Mouse (Mus musculus) stomach, postnatal 0 days (tissue): ENCODE results near the gene Sox13. TPM values are rescaled to one million over a fixed set of nuclear protein-coding genes. Genes with fewer than 3 reads are reported as not detected.

Experiments used
- ATAC-seq: fragments of 200-750 bp; cut with Nextera tagmentation; 2 replicates; pipeline ENCODE4 v1.8.0; 2017; ENCODE audit not compliant: low FRiP score, low TSS enrichment
- DNase-seq: peaks from one replicate; pipeline ENCODE4 v3.0.0-alpha.2; 2016; ENCODE audit warnings: low spot score
- H3K27ac ChIP-seq: fragments of 300-500 bp; sonication (generic); replicated peaks from 2 replicates; pipeline ENCODE4 v1.5.1; 2014; ENCODE audit warnings: mild to moderate bottlenecking, control low read depth
- H3K27me3 ChIP-seq: fragments of 300-500 bp; sonication (generic); 2 replicates; pipeline ENCODE4 v1.6.1; 2014; ENCODE audit warnings: low read length; ENCODE audit not compliant: control insufficient read depth, insufficient read depth
- H3K36me3 ChIP-seq: fragments of 300-500 bp; sonication (generic); 2 replicates; pipeline ENCODE4 v1.6.1; 2014; ENCODE audit warnings: low read length, mixed read lengths; ENCODE audit not compliant: control insufficient read depth, insufficient read depth
- H3K4me1 ChIP-seq: fragments of 300-500 bp; sonication (generic); replicated peaks from 2 replicates; pipeline ENCODE4 v1.6.1; 2014; ENCODE audit warnings: antibody characterized with exemption; ENCODE audit not compliant: control insufficient read depth, insufficient read depth
- H3K4me2 ChIP-seq: fragments of 300-500 bp; sonication (generic); replicated peaks from 2 replicates; pipeline ENCODE4 v1.6.1; 2014; ENCODE audit warnings: low read depth, mild to moderate bottlenecking, control low read depth, moderate library complexity
- H3K4me3 ChIP-seq: fragments of 300-500 bp; sonication (generic); 2 replicates; pipeline ENCODE4 v1.5.1; 2014; ENCODE audit warnings: low read depth, low read length, control low read depth
- H3K9ac ChIP-seq: fragments of 300-500 bp; sonication (generic); 2 replicates; pipeline ENCODE4 v1.6.1; 2014; ENCODE audit warnings: mild to moderate bottlenecking, low read length, control low read depth, mixed read lengths
- H3K9me3 ChIP-seq: fragments of 300-500 bp; sonication (generic); 2 replicates; pipeline ENCODE4 v1.6.1; 2016; ENCODE audit warnings: low read length; ENCODE audit not compliant: control insufficient read depth
- CTCF ChIP-seq: IDR thresholded peaks from 2 replicates; pipeline ENCODE4 v1.5.1; 2016; ENCODE audit warnings: antibody characterized with exemption, low read depth, mild to moderate bottlenecking, moderate library complexity
- EP300 ChIP-seq: optimal IDR thresholded peaks from 2 replicates; pipeline ENCODE3; 2016; ENCODE audit warnings: antibody characterized with exemption
- WGBS: fragments of 180-500 bp; shearing (Covaris S2); extraction: QIAGEN DNeasy Blood & Tissue Kit; methylation state at CpG from one replicate; pipeline ENCODE4 v1.1.7; 2014; 5-methylcytosine and 5-hydroxymethylcytosine counted together
- polyA plus RNA-seq: library from polyadenylated mRNA; unstranded; fragments of >200 nt; fragmentation: Nextera tagmentation; extraction: Ambion mirVana; gene quantifications from 2 replicates; pipeline ENCODE4 v1.2.1, GENCODE M21; 2015

Gene Sox13
- polyA plus RNA-seq, 1 experiment from 2014 or later, result 3.7 TPM

DNA sequence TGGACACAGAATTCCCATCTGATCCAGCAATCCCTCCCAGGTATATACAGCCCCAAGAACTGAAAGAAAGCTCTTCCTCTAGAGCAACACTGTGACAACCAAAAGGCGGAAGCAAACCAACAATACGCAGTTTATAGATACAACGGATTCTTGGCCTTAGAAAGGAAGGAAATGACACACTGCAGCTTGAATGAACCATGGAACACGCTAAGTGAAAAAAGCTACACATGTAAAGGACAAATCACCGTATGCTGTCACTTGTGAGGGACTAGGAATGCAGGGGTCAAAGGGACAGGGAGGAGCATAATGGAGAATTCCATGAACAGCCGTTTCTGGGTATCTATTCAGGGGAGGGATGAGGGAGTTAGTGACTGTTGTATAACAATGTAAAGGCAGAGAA lies 16.7 kb downstream of the Sox13 start:
- Histone ChIP-seq H3K27me3 (no peaks in the 10 kb centered on the region), H3K4me2 (no peak overlapping the region), H3K4me3 (no peak overlapping the region), H3K9ac (no peak overlapping the region), H3K4me1 (no peaks in the 10 kb centered on the region), H3K27ac (no peak overlapping the region), H3K9me3 (no peaks in the 10 kb centered on the region), H3K36me3 (no peaks in the 10 kb centered on the region)
- ATAC-seq (no peak), DNase-seq (no peak)
- 60% methylated on average over 6 of the region's 6 CpGs for WGBS
- TF ChIP-seq EP300 (no peak), CTCF (no peak)

DNA sequence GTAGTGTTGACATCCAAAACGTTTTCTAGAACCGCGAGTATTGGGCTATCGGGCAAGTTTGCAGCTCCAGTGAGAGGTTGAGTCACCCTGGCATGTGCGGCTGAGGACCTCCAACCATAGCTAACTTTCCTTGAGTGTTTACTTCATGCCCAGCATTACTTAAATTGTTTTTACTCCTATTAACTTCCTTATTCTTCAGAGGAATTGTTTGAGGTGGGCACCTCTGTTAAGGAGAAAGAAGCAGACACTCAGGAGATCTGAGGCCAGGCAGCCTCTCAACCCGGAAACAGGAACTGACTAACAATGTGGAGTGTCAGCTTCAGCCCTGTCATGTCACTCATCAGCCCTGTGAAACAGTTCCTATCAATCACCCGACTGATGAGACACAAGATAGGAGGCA lies 17.6 kb downstream of the Sox13 start:
- no peaks in the 10 kb centered on the region for H3K27me3 ChIP-seq
- no peaks in the 10 kb centered on the region for H3K4me1 ChIP-seq
- TF ChIP-seq CTCF, result no peak
- no peak for TF ChIP-seq EP300
- H3K36me3 ChIP-seq, result no peaks in the 10 kb centered on the region
- H3K27ac ChIP-seq, result 0 out of 2 replicates have a peak overlapping the region, but pooled peaks have one; percentile 56
- H3K4me2 ChIP-seq, result no peak overlapping the region
- no peak for DNase-seq
- 66% methylated on average over 7 of the region's 7 CpGs for WGBS
- no peak for ATAC-seq
- no peak overlapping the region for H3K9ac ChIP-seq
- no peaks in the 10 kb centered on the region for H3K9me3 ChIP-seq
- H3K4me3 ChIP-seq, result no peak overlapping the region

GRCm38 (mm10) chr1:133404005-133404404 lies 20.2 kb downstream of the Sox13 start:
- Histone ChIP-seq H3K27me3 (no peaks in the 10 kb centered on the region), H3K4me2 (no peak overlapping the region), H3K9ac (no peak overlapping the region), H3K9me3 (no peaks in the 10 kb centered on the region), H3K4me1 (no peaks in the 10 kb centered on the region), H3K27ac (no peak overlapping the region), H3K36me3 (no peaks in the 10 kb centered on the region), H3K4me3 (no peak overlapping the region)
- WGBS, result 45% methylated on average over 4 of the region's 4 CpGs
- ATAC-seq, result peak; percentile 92
- no peak for DNase-seq
- no peak for TF ChIP-seq EP300
- TF ChIP-seq CTCF, result no peak

DNA sequence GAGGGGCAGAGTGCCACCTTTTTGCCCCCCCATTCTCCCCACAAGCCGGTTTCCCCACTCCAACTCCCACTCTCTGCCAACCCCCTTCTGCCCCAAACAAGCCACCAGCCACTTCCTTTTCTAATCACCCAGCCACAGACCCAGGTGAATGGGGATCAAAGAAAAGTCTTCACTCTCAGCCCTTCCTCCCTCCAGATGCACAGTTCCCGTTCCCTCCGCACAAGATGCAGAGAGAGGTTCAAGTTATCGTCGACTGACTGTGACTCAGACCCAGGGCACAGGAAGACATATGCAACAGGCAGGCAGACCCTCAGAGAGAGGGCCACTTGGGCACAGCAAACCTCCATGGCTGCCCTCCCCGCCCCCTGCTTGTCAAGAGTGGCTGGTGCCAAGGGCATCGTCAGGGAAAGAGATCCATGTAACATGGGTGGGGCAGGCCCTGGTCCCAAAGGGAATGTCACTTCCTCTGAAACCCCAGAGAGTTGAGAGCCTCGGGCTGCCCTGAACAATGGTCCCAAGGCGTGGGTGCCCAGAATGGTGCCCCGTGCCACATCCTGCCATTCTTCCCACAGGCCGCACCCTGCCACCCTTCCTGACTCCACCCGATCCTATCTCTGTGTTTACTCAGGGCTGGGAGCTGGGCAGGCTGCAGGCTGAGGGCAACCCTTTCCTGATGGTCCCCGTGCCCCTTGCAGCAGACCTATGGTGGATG lies 24.0 kb downstream of the Sox13 start:
- Histone ChIP-seq H3K36me3 (no peaks in the 10 kb centered on the region), H3K27ac (no peak overlapping the region), H3K9me3 (no peaks in the 10 kb centered on the region), H3K9ac (no peak overlapping the region), H3K27me3 (no peaks in the 10 kb centered on the region), H3K4me3 (no peak overlapping the region), H3K4me2 (no peak overlapping the region), H3K4me1 (no peaks in the 10 kb centered on the region)
- 61% methylated on average over 13 of the region's 13 CpGs for WGBS
- DNase-seq (no peak), ATAC-seq (peak; percentile 21; the same call in 1 of the 2 replicates)
- no peak for TF ChIP-seq EP300

- Histone ChIP-seq H3K4me2 (no peak overlapping the region), H3K36me3 (no peaks in the 10 kb centered on the region), H3K4me3 (no peak overlapping the region), H3K9me3 (no peaks in the 10 kb centered on the region), H3K9ac (no peak overlapping the region; the same call in 1 of the 2 replicates), H3K27ac (0 out of 2 replicates have a peak overlapping the region, but pooled peaks have one; percentile 45), H3K27me3 (no peaks in the 10 kb centered on the region), H3K4me1 (no peaks in the 10 kb centered on the region)
- DNase-seq, result no peak
- WGBS, result 27% methylated on average over 17 of the region's 17 CpGs
- no peak for TF ChIP-seq EP300
- 0 out of 2 replicates have a peak, but pooled peaks have one; percentile 10 for TF ChIP-seq CTCF
- 0 out of 2 replicates have a peak, but pooled peaks have one; percentile 22 for ATAC-seq
These were observed 26.5 kb downstream of the Sox13 start for GRCm38 (mm10) chr1:133397483-133398237.

DNA sequence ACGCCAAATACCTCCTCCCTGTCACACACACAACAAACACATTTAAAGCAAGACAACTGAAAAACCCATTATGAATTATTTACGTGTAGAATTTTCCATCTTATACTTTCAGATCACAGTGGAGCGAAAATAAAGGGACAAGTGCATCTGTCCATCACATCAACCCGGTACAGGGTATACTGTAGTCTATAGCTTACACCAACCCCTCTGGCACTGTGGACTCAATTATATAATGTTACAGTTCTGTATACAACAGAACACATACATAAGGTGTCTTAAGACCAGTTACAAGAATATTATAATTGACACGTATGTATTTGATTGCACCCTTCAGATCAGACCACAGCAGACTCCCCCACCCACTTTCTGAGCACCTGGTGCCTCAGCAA lies 27.1 kb downstream of the Sox13 start:
- no peak for ATAC-seq
- Histone ChIP-seq H3K4me2 (no peak overlapping the region), H3K4me3 (no peak overlapping the region), H3K4me1 (no peaks in the 10 kb centered on the region), H3K9me3 (no peaks in the 10 kb centered on the region), H3K36me3 (no peaks in the 10 kb centered on the region), H3K27ac (0 out of 2 replicates have a peak overlapping the region, but pooled peaks have one; percentile 45), H3K27me3 (no peaks in the 10 kb centered on the region), H3K9ac (no peak overlapping the region)
- WGBS, result 78% methylated on average over 5 of the region's 5 CpGs
- no peak for DNase-seq
- TF ChIP-seq EP300, result no peak
- no peak for TF ChIP-seq CTCF
